Mouse (Mus musculus): ENCODE results near the gene Ctbs.

Gene Ctbs

GRCm38 (mm10) chr3:146433681-146434350, 15.8 kb upstream of the Ctbs start:
- in situ Hi-C loops (cut with MboI), result no loop called here

GRCm38 (mm10) chr3:146434686-146435085, 14.9 kb upstream of the Ctbs start:
- in situ Hi-C loops (cut with MboI), result no loop called here

- in situ Hi-C loops (cut with MboI), result no loop called here
Measured at GRCm38 (mm10) chr3:146435533-146435932, 14.1 kb upstream of the Ctbs start.

GRCm38 (mm10) chr3:146436114-146436513, 13.5 kb upstream of the Ctbs start:
- in situ Hi-C loops (cut with MboI), result no loop called here

GRCm38 (mm10) chr3:146440011-146440410, 9.6 kb upstream of the Ctbs start:
- in situ Hi-C loops (cut with MboI), result no loop called here

- in situ Hi-C loops (cut with MboI), result no loop called here
Measured at GRCm38 (mm10) chr3:146440422-146440821, 9.2 kb upstream of the Ctbs start.

- in situ Hi-C loops (cut with MboI), result no loop called here
Measured at GRCm38 (mm10) chr3:146442484-146442883, 7.1 kb upstream of the Ctbs start.

GRCm38 (mm10) chr3:146442936-146443335, 6.7 kb upstream of the Ctbs start:
- in situ Hi-C loops (cut with MboI), result no loop called here

- in situ Hi-C loops (cut with MboI), result no loop called here
Measured at GRCm38 (mm10) chr3:146443380-146443779, 6.2 kb upstream of the Ctbs start.

- in situ Hi-C loops (cut with MboI), result no loop called here
Measured at GRCm38 (mm10) chr3:146444880-146445279, 4.7 kb upstream of the Ctbs start.

GRCm38 (mm10) chr3:146447156-146447555, 2.4 kb upstream of the Ctbs start:
- in situ Hi-C loops (cut with MboI), result no loop called here

GRCm38 (mm10) chr3:146447598-146447997, 2.0 kb upstream of the Ctbs start:
- in situ Hi-C loops (cut with MboI), result no loop called here

GRCm38 (mm10) chr3:146448372-146448771, 1.2 kb upstream of the Ctbs start:
- in situ Hi-C loops (cut with MboI), result no loop called here

GRCm38 (mm10) chr3:146448969-146449368, 626 bp upstream of the Ctbs start:
- in situ Hi-C loops (cut with MboI), result no loop called here

GRCm38 (mm10) chr3:146450371-146450841, 811 bp downstream of the Ctbs start:
- in situ Hi-C loops (cut with MboI), result no loop called here

- in situ Hi-C loops (cut with MboI), result no loop called here
Measured at GRCm38 (mm10) chr3:146451375-146451774, 1.8 kb downstream of the Ctbs start.

GRCm38 (mm10) chr3:146462939-146463338, 13.3 kb downstream of the Ctbs start:
- in situ Hi-C loops (cut with MboI), result no loop called here

GRCm38 (mm10) chr3:146469226-146469625, 19.6 kb downstream of the Ctbs start:
- in situ Hi-C loops (cut with MboI), result no loop called here

GRCm38 (mm10) chr3:146472657-146473056, 23.1 kb downstream of the Ctbs start:
- in situ Hi-C loops (cut with MboI), result no loop called here

- in situ Hi-C loops (cut with MboI), result no loop called here
Measured at GRCm38 (mm10) chr3:146473741-146474140, 24.1 kb downstream of the Ctbs start.

- in situ Hi-C loops (cut with MboI), result no loop called here
Measured at GRCm38 (mm10) chr3:146474428-146474827, 24.8 kb downstream of the Ctbs start.

GRCm38 (mm10) chr3:146482044-146482443, 32.4 kb downstream of the Ctbs start:
- in situ Hi-C loops (cut with MboI), result no loop called here

- in situ Hi-C loops (cut with MboI), result no loop called here
Measured at GRCm38 (mm10) chr3:146486464-146486863, 36.9 kb downstream of the Ctbs start.

GRCm38 (mm10) chr3:146494941-146495340, 45.3 kb downstream of the Ctbs start:
- in situ Hi-C loops (cut with MboI), result no loop called here
